ENCODE assay signal across 16 mouse cellular contexts in genomic region chr16:57280221-57281217, GRCm38 (mm10). TPM values are rescaled to one million over a fixed set of nuclear protein-coding genes. Genes with fewer than 3 reads are reported as not detected.
DNase-seq lines count a peak whose midpoint lies in the region; ATAC-seq and TF ChIP-seq lines count a peak whose summit lies in the region.
"Had no signal": no experiment of that assay in that cellular context is flagged by ENCODE, and none has a peak within 500 bp of the region (broad histone marks: within the 10 kb centered on the region; RNA-seq: fewer than 3 reads in every experiment).

No protein-coding gene starts in this region.

- no peak overlapping the region for H3K9ac ChIP-seq in liver, adult 2 months (ENCODE audit: low read depth, low read length)
- H3K9ac ChIP-seq: heart, embryonic 13.5 days; hindbrain, embryonic 15.5 days; limb, embryonic 15.5 days had no signal

- no peaks in the 10 kb centered on the region for H3K36me3 ChIP-seq in liver, adult 2 months (ENCODE audit: control insufficient read depth, insufficient read depth, low read length)
- H3K36me3 ChIP-seq: heart, embryonic 13.5 days; hindbrain, embryonic 15.5 days; limb, embryonic 15.5 days had no signal

- H3K27ac ChIP-seq in liver, adult 2 months (replicated peaks; ENCODE audit: insufficient read depth, low read depth, low read length) = no peak overlapping the region
- H3K27ac ChIP-seq: heart, embryonic 13.5 days; hindbrain, embryonic 15.5 days; limb, embryonic 15.5 days had no signal

- TF ChIP-seq CTCF in liver, adult 2 months (IDR thresholded peaks at IDR 0.05; ENCODE audit: low read depth, low read length) = no peak

- H3K27me3 ChIP-seq in liver, adult 2 months (ENCODE audit: control insufficient read depth, insufficient read depth, low read length) = no peaks in the 10 kb centered on the region
- H3K27me3 ChIP-seq: heart, embryonic 13.5 days; hindbrain, embryonic 15.5 days; limb, embryonic 15.5 days had no signal

- H3K4me1 ChIP-seq in liver, adult 2 months (ENCODE audit: control insufficient read depth, insufficient read depth, low read length) = no peaks in the 10 kb centered on the region
- H3K4me1 ChIP-seq: hindbrain, embryonic 15.5 days had no signal

- no peak for DNase-seq in frontal cortex, postnatal 25 days (ENCODE audit: low spot score in 2 of 2)
- peak; percentile 4 for DNase-seq in liver, adult 2 months (ENCODE audit: extremely low read depth, low read depth, low spot score)
- DNase-seq in liver (no peak), WW6 (ENCODE audit: low read depth, low spot score) (peak; percentile 24)
- DNase-seq in cerebellum, postnatal 25 days = peak; percentile 43 to 54
- DNase-seq in retina, embryonic 14.5 days (ENCODE audit: low spot score) = no peak
- DNase-seq in adrenal gland, postnatal 4 days (ENCODE audit: low spot score in 2 of 2) = no peak
- DNase-seq: layer of hippocampus, postnatal 36 days had no signal

- 85% methylated on average over 31 of the region's 31 CpGs for WGBS in liver, adult 2 months

- no peaks in the 10 kb centered on the region for H3K79me2 ChIP-seq in liver, adult 2 months (ENCODE audit: control insufficient read depth, insufficient read depth, low read length)

- no peak for TF ChIP-seq POLR2A in liver, adult 2 months (IDR thresholded peaks at IDR 0.05; ENCODE audit: extremely low read depth, insufficient read depth, low read length)

- ATAC-seq in frontal cortex, adult (ENCODE audit: low TSS enrichment) = peak; percentile 52

- H3K4me3 ChIP-seq in liver, adult 2 months (ENCODE audit: insufficient read depth, low read depth, low read length) = no peak overlapping the region
- H3K4me3 ChIP-seq: heart, embryonic 13.5 days; hindbrain, embryonic 15.5 days; limb, embryonic 15.5 days; myocyte had no signal

RNA-seq across cellular contexts. Expression of gene Tmem30c, which starts 12.1 kb away (rescaled TPM):
- total RNA-seq in liver, adult 2 months (2014; rRNA removed) = not detected in 2 replicates
- not detected in 2 replicates for polyA plus RNA-seq in liver, adult 2 months (2012; rRNA removed)
- total RNA-seq in adrenal gland, postnatal 4 days (2021) = under 1 TPM in 1 of 2 experiments, not detected in 1; 0.36 TPM
- total RNA-seq: adrenal gland, postnatal 36 days had no signal
- polyA plus RNA-seq: heart, embryonic 13.5 days; kidney, embryonic 16.5 days; limb, embryonic 15.5 days; myocyte; spleen, adult 2 months had no signal

RNA-seq across cellular contexts. Expression of gene Tbc1d23, which starts 49.2 kb away (rescaled TPM):
- total RNA-seq in liver, adult 2 months (2014; rRNA removed) = 17.7 and 18.7 TPM in 2 replicates
- 3.2 and 4.0 TPM in 2 replicates for polyA plus RNA-seq in liver, adult 2 months (2012; rRNA removed)
- 10 to 100 TPM; 46.3 to 48.9 TPM for total RNA-seq in adrenal gland, postnatal 4 days (2021)

Comparison
In these comparisons a context has a peak if more than half of its experiments do, and no peak if none do; other contexts are left out.
1. DNase-seq: peak in liver, adult 2 months (single experiment), WW6 (single experiment) and cerebellum, postnatal 25 days (2 of 2); none in frontal cortex, postnatal 25 days (0 of 2), liver (single experiment), retina, embryonic 14.5 days (single experiment) and adrenal gland, postnatal 4 days (0 of 2).